In genomic region chr7:65710301-65710700, GRCm38 (mm10) we compare ENCODE assay signal across 29 mouse cellular contexts.
"Had no signal": no experiment of that assay in that cellular context is flagged by ENCODE, and none has a peak within 500 bp of the region (broad histone marks: within the 10 kb centered on the region; RNA-seq: fewer than 3 reads in every experiment).

No protein-coding gene starts in this region.

- H3K9ac ChIP-seq: heart, embryonic 12.5 days; heart, embryonic 13.5 days; heart, embryonic 15.5 days; hindbrain, embryonic 12.5 days; hindbrain, embryonic 13.5 days; hindbrain, embryonic 14.5 days; hindbrain, embryonic 15.5 days; intestine, embryonic 15.5 days; kidney, embryonic 15.5 days had no signal

- H3K27ac ChIP-seq: heart, embryonic 13.5 days; heart, embryonic 15.5 days; hindbrain, embryonic 10.5 days; hindbrain, embryonic 12.5 days; hindbrain, embryonic 13.5 days; hindbrain, embryonic 14.5 days; hindbrain, embryonic 15.5 days; hindbrain, postnatal 0 days; intestine, embryonic 15.5 days; kidney, embryonic 15.5 days; kidney, postnatal 0 days; layer of hippocampus, adult 2 months; left cerebral cortex, adult 2 months had no signal

- H3K4me3 ChIP-seq: heart, embryonic 12.5 days; heart, embryonic 13.5 days; heart, embryonic 15.5 days; hindbrain, embryonic 10.5 days; hindbrain, embryonic 12.5 days; hindbrain, embryonic 13.5 days; hindbrain, embryonic 15.5 days; intestine, embryonic 15.5 days; kidney, embryonic 15.5 days; layer of hippocampus, adult 2 months; left cerebral cortex, adult 2 months had no signal

- H3K4me1 ChIP-seq: hindbrain, embryonic 12.5 days; hindbrain, embryonic 13.5 days; hindbrain, embryonic 15.5 days; intestine, embryonic 15.5 days had no signal

- H3K36me3 ChIP-seq: heart, embryonic 12.5 days; heart, embryonic 13.5 days; heart, embryonic 15.5 days; hindbrain, embryonic 10.5 days; hindbrain, embryonic 12.5 days; hindbrain, embryonic 13.5 days; hindbrain, embryonic 15.5 days; intestine, embryonic 15.5 days; kidney, embryonic 15.5 days had no signal

- H3K9me3 ChIP-seq: heart, embryonic 12.5 days; heart, embryonic 13.5 days; heart, embryonic 15.5 days; hindbrain, embryonic 10.5 days; hindbrain, embryonic 12.5 days; hindbrain, embryonic 13.5 days; hindbrain, embryonic 15.5 days; intestine, embryonic 15.5 days; kidney, embryonic 15.5 days had no signal

- DNase-seq: heart, postnatal 10 days; heart, postnatal 36 days; heart, postnatal 4 days; kidney, adult 11 months; kidney, adult 18-20 months; kidney, adult 2 months; kidney, adult 8-10 months; kidney, adult 9 months; kidney, postnatal 10 days; kidney, postnatal 14 days; kidney, postnatal 25 days; kidney, postnatal 36 days; kidney, postnatal 4 days; layer of hippocampus, adult 9-11 months; layer of hippocampus, postnatal 36 days had no signal
